Mouse (Mus musculus): ENCODE measurements around the gene AU021092. TPM values are rescaled to one million over a fixed set of nuclear protein-coding genes. Genes with fewer than 3 reads are reported as not detected.
"Not testable (repeated sequence)": the region's sequence is repeated elsewhere in the genome, so short reads cannot be mapped to it uniquely, and the experiment has no call there.

AU021092 gene
- polyA plus RNA-seq, 1 experiment from 2014 or later = 13.1 TPM

DNA sequence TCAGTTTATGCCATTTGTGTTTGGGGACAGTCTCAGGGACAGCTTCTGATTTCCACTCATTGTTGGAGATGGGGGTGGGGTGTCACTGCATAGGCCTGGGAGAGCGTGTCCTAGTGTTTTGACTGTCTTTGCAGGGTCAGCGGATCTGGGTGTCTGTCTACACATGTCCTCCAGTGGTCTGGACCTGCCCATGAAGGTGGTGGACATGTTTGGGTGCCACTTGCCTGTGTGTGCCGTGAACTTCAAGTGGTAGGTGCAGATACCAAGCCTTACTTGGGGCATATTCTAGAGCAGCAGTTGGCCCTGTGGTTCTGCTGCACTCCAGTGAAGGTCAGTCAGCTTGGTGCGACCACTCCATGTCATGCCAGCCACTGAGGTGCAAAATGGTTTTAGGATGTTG lies 20.3 kb upstream of the AU021092 start:
- WGBS = 91% methylated on average over 4 of the region's 4 CpGs
- DNase-seq (ENCODE audit: low spot score) = no peak
- ATAC-seq (ENCODE audit: low FRiP score, low TSS enrichment) = no peak
- Histone ChIP-seq H3K36me3 (ENCODE audit: control insufficient read depth, insufficient read depth, low read length) (peaks cover 23% of the 10 kb centered on the region; the same call in 1 of the 2 replicates), H3K9me3 (ENCODE audit: control insufficient read depth, low read length) (no peaks in the 10 kb centered on the region), H3K4me2 (replicated peaks; ENCODE audit: low read depth) (no peak overlapping the region), H3K4me3 (ENCODE audit: low read depth, low read length) (no peak overlapping the region), H3K4me1 (replicated peaks; ENCODE audit: control insufficient read depth, insufficient read depth) (no peaks in the 10 kb centered on the region), H3K9ac (ENCODE audit: low read length) (no peak overlapping the region), H3K27me3 (ENCODE audit: control insufficient read depth, insufficient read depth, low read length) (no peaks in the 10 kb centered on the region), H3K27ac (replicated peaks) (no peak overlapping the region)
- TF ChIP-seq EP300 (optimal IDR thresholded peaks at IDR 0.05) (no peak), CTCF (IDR thresholded peaks at IDR 0.05; ENCODE audit: low read depth) (no peak)

DNA sequence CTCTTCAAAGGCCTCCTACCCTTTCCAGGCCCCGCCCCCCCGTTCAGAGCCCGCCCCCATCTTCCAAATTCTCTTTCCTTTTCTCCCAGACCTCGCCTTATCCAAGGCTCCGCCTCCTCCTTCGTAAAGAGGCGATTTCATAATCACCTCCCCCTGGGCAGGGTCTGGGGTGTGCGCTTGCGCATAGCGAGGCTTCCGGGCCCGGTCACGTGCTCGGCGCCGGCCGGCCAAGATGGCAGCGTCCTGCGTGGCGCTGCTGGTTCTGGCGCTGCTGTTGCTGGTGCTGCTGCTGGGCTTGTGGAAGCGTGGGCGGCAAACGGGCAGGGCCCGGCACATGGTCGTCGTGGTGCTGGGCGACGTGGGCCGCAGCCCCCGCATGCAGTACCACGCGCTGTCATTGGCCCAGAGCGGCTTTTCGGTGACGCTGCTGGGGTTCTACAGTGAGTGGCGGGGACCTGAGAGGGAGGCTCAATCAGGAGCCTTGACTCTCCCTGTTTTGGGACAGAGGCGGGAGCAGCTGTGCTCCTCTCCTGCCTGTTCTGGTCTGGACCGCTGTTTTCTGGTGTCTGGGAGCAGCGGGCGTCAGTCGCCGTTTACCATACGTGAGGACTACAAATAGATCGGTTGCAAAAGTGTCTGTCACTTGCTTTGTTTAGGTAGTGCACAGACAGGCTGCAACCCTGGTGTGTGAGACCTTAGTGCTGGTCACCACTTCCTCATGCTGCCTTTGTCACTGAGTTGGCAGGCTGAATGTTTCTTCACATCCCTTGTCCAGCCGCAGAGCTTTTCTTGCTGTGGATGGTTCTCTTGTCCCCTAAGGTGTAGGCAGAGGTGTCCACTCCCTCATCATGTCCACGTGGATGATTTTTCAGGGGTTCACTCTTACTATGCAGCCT lies 11.6 kb upstream of the AU021092 start, which contains the start of gene Alg1:
Alg1 (plus strand) TSS at position 204 of the 896 bp plus-strand sequence.
- Histone ChIP-seq H3K9ac (ENCODE audit: low read length) (peak within 1 kb of the TSS; percentile 82), H3K4me3 (ENCODE audit: low read depth, low read length) (peak within 1 kb of the TSS; percentile 91), H3K27me3 (ENCODE audit: control insufficient read depth, insufficient read depth, low read length) (no peaks in the 10 kb centered on the region), H3K9me3 (ENCODE audit: control insufficient read depth, low read length) (no peaks in the 10 kb centered on the region), H3K36me3 (ENCODE audit: control insufficient read depth, insufficient read depth, low read length) (no peaks in the 10 kb centered on the region), H3K4me1 (replicated peaks; ENCODE audit: control insufficient read depth, insufficient read depth) (peaks cover 2% of the 10 kb centered on the region; the same call in 1 of the 2 replicates), H3K4me2 (replicated peaks; ENCODE audit: low read depth) (peak within 1 kb of the TSS; percentile 87), H3K27ac (replicated peaks) (peak within 1 kb of the TSS; percentile 75)
- WGBS = 2% methylated on average over 47 of the region's 47 CpGs
- DNase-seq (ENCODE audit: low spot score) = peak; percentile 95
- TF ChIP-seq CTCF (IDR thresholded peaks at IDR 0.05; ENCODE audit: low read depth) (0 out of 2 replicates have a peak, but pooled peaks have one; percentile 21), EP300 (optimal IDR thresholded peaks at IDR 0.05) (no peak)
- peak; percentile 97 for ATAC-seq (ENCODE audit: low FRiP score, low TSS enrichment)

DNA sequence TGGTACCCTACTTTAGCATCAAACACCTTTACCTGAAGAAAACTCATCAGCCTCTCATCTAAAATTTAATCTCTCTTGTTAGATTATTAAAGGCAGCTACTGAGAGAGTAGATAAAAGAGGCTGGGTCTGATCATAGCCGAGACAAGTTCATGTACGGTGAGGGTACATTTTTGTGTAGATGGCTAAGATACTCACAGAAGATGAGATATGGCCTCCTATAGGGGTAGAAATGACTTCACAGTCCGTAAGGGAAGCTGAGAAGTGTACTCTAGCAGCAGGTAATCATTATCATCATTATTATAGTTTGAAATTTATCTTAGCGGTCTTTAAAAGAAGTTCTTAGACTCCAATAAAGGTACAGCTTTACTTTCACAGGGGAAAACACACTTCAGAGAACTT lies 10.9 kb upstream of the AU021092 start:
- 65% methylated on average over 4 of the region's 4 CpGs for WGBS
- H3K9me3 ChIP-seq (ENCODE audit: control insufficient read depth, low read length) = no peaks in the 10 kb centered on the region
- peaks cover 2% of the 10 kb centered on the region; the same call in 1 of the 2 replicates for H3K4me1 ChIP-seq (replicated peaks; ENCODE audit: control insufficient read depth, insufficient read depth)
- no peak for TF ChIP-seq EP300 (optimal IDR thresholded peaks at IDR 0.05)
- TF ChIP-seq CTCF (IDR thresholded peaks at IDR 0.05; ENCODE audit: low read depth) = no peak
- ATAC-seq (ENCODE audit: low FRiP score, low TSS enrichment) = peak; percentile 12
- no peak overlapping the region for H3K27ac ChIP-seq (replicated peaks)
- H3K36me3 ChIP-seq (ENCODE audit: control insufficient read depth, insufficient read depth, low read length) = no peaks in the 10 kb centered on the region
- peak overlapping the region; percentile 91; the same call in 1 of the 2 replicates for H3K4me3 ChIP-seq (ENCODE audit: low read depth, low read length)
- H3K4me2 ChIP-seq (replicated peaks; ENCODE audit: low read depth) = no peak overlapping the region; the same call in 1 of the 2 replicates
- no peaks in the 10 kb centered on the region for H3K27me3 ChIP-seq (ENCODE audit: control insufficient read depth, insufficient read depth, low read length)
- no peak for DNase-seq (ENCODE audit: low spot score)
- no peak overlapping the region for H3K9ac ChIP-seq (ENCODE audit: low read length)

DNA sequence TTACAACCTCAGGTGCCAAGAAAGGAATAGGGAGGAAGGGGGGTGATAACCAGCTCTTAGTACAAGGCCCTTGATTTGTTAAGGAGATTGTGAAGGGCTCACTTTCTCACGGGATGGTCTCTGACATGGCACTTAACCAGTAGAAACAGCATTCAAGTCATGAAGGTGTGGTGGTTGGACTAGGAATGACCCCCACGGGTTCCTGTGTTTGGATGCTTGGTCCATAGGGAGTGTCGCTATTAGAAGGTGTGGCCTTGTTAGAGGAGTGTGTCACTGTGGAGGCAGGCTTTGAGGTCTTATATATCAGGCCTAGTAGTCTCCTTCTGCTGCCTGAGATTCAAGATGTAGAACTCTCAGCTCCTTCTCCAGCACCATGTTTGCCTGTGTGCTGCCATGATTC lies 6.0 kb upstream of the AU021092 start:
- H3K9me3 ChIP-seq (ENCODE audit: control insufficient read depth, low read length); H3K4me2 ChIP-seq (replicated peaks; ENCODE audit: low read depth); H3K9ac ChIP-seq (ENCODE audit: low read length); H3K27ac ChIP-seq (replicated peaks); H3K36me3 ChIP-seq (ENCODE audit: control insufficient read depth, insufficient read depth, low read length); H3K4me1 ChIP-seq (replicated peaks; ENCODE audit: control insufficient read depth, insufficient read depth); DNase-seq (ENCODE audit: low spot score); H3K27me3 ChIP-seq (ENCODE audit: control insufficient read depth, insufficient read depth, low read length); H3K4me3 ChIP-seq (ENCODE audit: low read depth, low read length): not testable (repeated sequence)
- WGBS = 72% methylated on average over 3 of the region's 3 CpGs
- ATAC-seq (ENCODE audit: low FRiP score, low TSS enrichment) = peak; percentile 63; the same call in 1 of the 2 replicates

DNA sequence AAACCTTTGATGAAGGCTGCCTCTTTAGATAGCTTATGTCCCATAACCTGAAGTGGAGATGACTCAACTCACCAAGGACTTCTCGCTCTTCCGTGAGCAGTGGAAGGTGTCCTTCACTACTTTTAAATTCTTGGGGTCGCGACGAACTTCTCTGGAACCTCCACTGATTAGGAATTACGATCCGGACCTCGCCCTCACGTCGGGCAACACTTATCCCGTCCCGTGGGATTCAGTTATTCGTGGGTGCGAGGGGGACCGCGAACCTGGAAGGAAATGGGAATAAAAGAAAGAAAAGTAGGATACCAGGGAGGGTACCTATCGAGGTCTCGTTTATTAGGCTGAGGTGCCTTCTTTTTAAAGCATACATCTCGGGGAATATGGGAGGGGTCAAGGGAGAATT lies 5.4 kb upstream of the AU021092 start:
- not testable (repeated sequence) for DNase-seq (ENCODE audit: low spot score); H3K4me1 ChIP-seq (replicated peaks; ENCODE audit: control insufficient read depth, insufficient read depth); H3K4me2 ChIP-seq (replicated peaks; ENCODE audit: low read depth); H3K9ac ChIP-seq (ENCODE audit: low read length); H3K9me3 ChIP-seq (ENCODE audit: control insufficient read depth, low read length); H3K27ac ChIP-seq (replicated peaks); H3K36me3 ChIP-seq (ENCODE audit: control insufficient read depth, insufficient read depth, low read length); ATAC-seq (ENCODE audit: low FRiP score, low TSS enrichment); H3K27me3 ChIP-seq (ENCODE audit: control insufficient read depth, insufficient read depth, low read length); H3K4me3 ChIP-seq (ENCODE audit: low read depth, low read length)
- 74% methylated on average over 19 of the region's 19 CpGs for WGBS

DNA sequence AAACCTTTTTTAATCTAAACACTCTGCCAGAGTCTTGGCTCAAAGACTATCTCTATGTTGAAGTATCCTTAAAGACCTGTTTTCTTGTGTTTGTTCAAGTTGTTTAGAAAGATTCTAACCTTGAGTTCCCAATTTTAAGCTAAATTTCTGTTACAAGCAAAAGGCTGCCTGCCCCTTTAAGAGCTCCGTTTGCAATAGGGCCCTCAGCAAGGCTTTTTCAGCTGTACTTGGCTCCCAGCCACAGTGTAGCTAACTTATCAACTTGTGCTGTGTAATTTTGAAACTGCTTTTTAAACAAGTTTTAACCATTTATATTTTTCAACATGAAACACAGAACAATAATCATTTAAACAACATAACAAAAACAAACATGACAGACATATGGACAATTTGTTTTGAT lies 4.4 kb upstream of the AU021092 start:
- H3K4me1 ChIP-seq (replicated peaks; ENCODE audit: control insufficient read depth, insufficient read depth); H3K27me3 ChIP-seq (ENCODE audit: control insufficient read depth, insufficient read depth, low read length); H3K9ac ChIP-seq (ENCODE audit: low read length); DNase-seq (ENCODE audit: low spot score); ATAC-seq (ENCODE audit: low FRiP score, low TSS enrichment); H3K4me3 ChIP-seq (ENCODE audit: low read depth, low read length); H3K36me3 ChIP-seq (ENCODE audit: control insufficient read depth, insufficient read depth, low read length); H3K27ac ChIP-seq (replicated peaks); H3K4me2 ChIP-seq (replicated peaks; ENCODE audit: low read depth); H3K9me3 ChIP-seq (ENCODE audit: control insufficient read depth, low read length): not testable (repeated sequence)
- WGBS = 2% methylated on average over 1 of the region's 1 CpGs

Measured in stomach, postnatal 0 days (tissue).